Mouse (Mus musculus) gastrocnemius, adult 8-10 months (tissue): ENCODE data around the gene Garnl3. TPM values are rescaled to one million over a fixed set of nuclear protein-coding genes. Genes with fewer than 3 reads are reported as not detected.
A peak's percentile ranks its signal among the peaks of the same experiment; 100 is the strongest.
"Not testable (repeated sequence)": the region's sequence is repeated elsewhere in the genome, so short reads cannot be mapped to it uniquely, and the experiment has no call there.

Experiments used
- DNase-seq, 2 experiments: peaks; one replicate each; pipeline ENCODE4 v3.0.0; 2022; ENCODE audit warnings: low spot score in 2 of 2
- total RNA-seq, 4 experiments: library from RNA; stranded (reverse); gene quantifications; 2 replicates each; pipeline ENCODE4 v1.2.4; 2022

Gene Garnl3
- total RNA-seq, 4 experiments from 2014 or later, result 0.32 to 1.1 (median 0.99) TPM; not detected in 1

DNA sequence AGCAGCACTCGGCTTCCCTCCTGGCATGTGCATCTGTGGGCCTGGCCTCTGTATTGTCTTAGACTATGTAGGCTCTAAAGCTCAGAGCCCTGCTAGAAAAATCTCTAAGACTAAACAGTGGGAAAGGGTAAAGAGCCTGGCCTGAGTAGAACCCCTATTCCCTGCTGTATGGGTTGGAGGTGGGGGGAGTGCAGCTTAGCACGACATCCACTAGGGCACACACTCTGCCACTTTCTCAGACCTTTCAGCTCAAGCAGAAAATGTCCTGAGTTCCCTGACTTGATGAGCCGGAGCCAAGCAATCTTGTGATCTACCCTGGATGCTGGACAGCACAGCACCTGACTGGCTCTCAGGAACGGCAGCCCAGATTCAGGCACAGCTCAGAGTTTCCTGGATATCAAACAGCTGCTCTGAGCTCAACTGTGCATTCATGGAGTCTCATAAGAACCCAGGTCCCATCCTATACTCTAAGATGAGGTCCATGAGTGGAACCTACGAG, 24.9 kb upstream of the Garnl3 start:
- peak in 1 of 2 experiments; percentile 67 for DNase-seq

DNA sequence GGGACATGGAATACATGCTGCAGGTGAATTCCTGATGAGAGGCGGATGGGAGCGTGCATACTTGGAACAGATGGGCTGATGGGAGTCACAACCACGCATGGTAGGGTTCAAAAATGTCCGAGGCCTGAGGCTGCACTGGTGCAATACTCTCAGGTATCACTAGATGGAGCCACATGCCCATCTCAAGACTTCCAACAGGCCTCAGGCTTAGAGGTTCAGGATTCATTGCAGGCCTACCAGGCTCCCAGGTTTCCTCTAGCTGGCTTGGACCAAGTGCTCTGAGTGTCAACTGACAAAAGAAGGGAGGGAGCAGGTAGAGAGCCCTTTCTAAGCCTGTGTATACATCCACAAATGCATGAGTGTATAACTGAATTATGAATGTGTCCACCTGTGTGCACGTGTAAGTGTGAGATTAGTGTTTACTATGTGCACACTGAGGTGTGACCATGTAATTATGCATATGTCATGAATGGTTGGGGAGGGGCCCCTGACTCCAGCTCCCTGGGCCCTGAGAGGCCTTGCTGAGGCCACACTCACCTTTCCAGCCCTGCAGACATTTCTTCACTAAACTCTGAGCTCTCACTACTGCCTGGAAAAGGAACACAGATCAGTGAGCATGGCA, 23.4 kb upstream of the Garnl3 start:
- DNase-seq, result peak; percentile 67 to 71

DNA sequence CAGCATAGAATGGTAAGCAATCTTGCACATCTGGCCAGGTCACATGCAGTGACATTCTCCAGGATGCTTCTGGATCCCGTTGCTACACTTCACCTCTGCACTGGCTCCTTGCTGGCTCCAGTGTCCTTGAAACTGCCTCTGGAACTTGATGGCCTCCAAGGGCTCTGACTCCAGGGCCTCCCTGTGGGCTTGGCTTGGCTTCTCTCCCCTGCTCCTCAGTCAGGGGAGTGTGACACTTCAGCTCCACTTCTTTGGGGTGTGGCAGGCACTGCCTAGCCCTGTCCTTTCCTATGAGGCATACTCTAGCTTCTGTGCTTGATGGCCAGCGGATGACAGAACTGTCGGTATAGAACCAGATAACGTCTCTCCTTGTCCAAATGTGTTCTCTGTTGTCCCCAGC, 15.5 kb upstream of the Garnl3 start:
- DNase-seq, result no peak

DNA sequence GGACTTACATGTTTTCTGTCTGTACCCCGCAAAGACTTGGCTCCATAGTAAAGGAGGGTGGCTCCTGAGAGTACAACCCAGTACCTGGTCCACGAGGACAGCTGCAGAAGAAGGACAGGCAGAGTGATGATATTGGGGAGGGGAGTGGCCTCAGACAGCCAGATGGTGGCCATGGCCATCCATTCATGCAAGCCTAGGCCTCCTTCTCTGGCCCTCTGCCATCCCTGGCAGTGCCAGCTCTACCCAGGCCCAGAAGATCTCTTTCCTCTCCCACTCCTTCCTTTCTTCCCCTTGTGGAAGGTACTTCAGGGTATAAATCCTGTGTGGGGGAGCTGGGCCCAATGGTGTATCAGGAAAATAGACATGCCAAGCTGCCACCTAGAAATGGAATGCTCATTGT, 11.8 kb upstream of the Garnl3 start:
- no peak for DNase-seq

DNA sequence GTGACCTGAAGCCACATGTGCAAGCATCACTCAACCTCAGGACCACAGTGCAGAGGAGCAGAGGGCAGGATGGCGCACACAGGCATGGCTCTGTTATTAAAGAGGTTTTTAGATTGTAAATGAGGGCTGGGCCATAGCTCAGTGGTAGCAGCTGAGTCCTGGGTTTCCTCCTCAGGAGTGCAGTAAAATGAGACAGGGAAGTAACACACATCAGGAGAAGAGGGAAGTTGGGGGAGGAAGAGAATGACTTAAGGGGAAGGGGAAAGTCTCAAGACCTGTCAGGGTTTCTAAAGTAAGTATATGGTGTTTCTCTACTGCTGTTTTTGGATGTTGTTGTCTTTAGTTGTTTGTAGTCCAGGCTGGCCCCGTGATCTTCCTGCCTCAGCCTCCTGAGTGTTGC, 7.0 kb upstream of the Garnl3 start:
- DNase-seq, result no peak

GRCm38 (mm10) chr2:33137731-33138130, 6.3 kb upstream of the Garnl3 start:
- no peak for DNase-seq

DNA sequence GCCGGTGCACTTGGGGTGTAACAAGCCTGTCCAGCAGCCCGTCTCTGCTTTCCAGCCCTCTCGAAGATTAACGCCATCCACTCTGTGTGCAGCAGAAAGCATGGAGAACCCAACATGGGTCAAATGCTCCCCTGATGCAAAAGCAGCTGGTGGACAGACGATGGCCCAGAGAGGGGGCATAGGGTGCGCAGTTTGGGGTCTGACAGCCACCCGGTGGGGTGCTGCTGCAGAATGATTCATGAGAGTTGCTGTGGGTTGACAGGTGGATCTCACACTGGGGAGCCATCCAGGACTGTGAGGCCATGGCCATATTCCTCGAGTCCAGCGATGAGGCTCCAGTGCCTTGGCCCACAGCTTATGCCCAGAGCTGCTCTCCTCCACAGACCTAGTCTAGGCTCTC, 5.8 kb upstream of the Garnl3 start:
- no peak for DNase-seq

DNA sequence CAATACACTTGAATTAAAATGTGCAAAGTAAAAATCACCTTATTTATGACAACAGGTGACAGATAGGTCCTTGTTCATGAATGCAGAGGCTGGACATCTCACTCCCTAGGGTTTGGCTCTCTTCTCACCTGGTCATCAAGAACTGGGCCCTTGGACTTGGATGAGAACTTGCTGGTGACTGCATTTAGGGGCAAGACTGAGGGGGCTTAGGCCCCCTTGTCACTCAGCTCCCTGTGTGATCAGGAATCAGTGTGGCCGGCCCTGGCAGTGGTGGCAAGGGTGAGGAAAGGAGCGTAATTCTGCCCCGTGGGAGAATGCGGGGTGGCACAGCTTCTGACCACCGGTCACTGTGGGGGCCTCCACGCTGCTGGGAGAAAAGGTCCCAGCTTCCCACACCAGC, 4.9 kb upstream of the Garnl3 start:
- DNase-seq, result no peak

- DNase-seq, result no peak
Measured at GRCm38 (mm10) chr2:33134766-33135490, 3.5 kb upstream of the Garnl3 start.

GRCm38 (mm10) chr2:33132306-33132705, 852 bp upstream of the Garnl3 start:
- no peak for DNase-seq

DNA sequence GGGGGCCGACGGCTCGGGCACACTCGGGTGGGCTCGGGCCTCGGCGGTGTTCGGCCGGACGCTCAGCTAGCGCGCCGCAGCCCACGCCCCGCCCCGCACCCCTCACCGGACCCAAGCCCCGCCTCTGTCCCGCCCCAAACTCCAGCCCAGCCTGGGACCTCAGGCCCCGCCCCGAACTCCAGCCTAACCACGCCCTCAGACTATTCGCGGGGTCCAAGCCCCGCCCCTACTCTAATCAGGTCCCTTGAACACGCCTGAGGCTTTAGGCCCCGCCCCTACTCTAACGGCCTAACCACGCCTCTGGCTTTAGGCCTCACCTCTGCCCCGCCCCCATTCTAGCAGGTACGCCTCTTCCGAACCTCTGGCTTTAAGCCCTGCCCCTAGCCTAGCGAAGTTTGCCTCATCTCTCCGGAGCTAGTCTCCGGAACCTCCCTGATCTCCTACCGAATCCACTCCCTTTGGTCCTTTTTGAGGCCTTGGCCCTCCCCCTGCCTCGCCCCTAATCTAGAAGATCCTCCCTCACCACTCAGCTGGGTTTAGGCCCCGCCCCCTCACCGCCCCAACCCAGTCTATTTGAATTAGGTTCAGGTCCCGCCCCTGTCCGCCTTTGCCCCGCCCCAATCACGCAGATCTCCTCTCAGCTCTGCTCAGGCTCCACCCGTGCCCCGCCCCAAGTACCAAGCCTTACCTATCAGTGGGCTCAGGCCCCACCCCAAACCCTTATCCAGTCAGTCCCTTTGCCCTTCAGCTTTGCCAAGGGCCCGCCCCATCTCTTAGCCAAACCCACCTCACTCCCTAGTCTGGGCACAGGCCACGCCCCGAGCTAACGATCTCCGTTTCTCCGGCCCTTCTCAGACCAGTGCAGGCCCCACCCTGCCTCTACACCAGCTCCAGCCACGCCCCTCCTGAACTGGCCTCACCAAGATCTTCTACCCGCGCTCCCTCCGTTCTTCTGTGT, 649 bp downstream of the Garnl3 start:
- peak; percentile 98 for DNase-seq

DNA sequence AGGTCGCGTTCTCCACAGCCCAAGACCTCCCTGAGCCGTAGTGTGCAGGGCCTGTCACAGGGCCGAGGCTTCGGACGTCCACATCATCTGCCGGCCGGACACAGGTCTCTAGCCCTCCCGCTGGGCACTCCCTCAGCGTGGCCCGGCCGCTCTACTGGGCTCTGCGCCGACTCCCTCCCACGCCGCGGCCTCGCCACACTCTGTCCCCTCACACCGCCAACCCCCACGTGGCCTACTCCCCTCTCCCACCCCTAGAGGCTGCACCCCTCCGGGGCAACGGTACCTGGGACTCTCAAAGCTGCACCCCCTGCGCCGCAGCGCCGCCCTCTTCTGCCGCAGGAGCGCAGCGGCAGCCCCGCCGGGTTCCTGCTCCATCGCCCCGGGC, 1.3 kb downstream of the Garnl3 start:
- DNase-seq, result no peak

DNA sequence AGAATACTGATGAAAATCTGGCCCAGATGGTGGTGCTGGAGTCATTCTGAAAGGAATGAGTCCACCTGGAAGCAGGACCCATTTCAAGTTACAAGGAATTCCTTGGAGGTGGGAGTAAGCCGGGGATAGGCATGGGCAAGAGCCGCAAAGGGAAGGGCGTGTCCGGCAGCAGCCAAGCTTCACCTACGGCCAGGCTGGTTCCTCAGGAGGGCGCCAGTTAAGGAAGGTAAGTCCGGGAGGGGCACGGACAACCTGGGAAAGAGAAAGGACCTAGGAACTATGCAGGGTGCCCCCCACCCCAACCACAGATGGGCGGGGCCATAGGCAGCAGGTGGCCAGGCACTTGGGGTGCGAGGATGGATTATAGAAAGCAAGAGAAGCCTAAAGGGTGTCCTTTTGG, 1.8 kb downstream of the Garnl3 start:
- no peak for DNase-seq

DNA sequence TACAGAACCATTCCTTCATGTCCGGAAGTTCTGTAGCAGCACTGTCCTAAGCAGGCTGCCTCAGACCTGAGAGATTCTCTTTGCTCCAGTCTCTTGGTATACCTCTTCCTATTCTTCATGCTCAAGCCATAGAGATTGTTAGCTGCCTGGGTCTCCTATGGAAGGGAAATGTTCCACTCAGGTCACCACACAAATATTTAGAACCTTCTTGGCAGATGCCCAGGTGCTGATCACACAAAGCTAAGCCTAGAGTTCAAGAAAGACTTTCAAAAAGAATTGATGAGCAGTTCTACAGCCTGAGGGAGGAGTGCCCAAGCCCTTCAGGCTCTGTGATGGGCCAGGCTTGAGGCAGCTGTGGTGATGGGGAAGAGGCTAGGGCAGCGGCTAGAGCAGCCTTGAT, 2.4 kb downstream of the Garnl3 start:
- no peak for DNase-seq

- DNase-seq, result no peak
Measured at GRCm38 (mm10) chr2:33127271-33127670, 4.2 kb downstream of the Garnl3 start.

DNA sequence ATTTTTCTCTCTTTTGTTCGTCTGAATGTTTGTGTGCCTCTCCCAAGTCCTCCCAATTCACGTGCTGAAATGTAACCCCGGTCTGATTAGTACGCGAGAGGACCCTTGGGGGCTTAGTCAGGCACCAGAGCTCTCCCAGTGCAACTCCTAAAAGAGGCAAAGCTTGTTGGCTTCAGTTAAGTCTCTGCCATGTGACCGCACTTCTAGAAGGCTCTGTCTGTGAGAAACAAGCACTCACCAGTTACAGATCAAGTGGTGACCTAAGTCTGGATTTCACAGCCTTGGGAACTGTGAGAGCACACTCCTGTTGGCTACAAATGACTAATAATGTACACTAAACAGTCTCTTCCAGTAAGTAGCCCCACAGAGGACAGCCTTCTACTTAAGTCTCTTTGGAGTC, 8.6 kb downstream of the Garnl3 start:
- no peak for DNase-seq

GRCm38 (mm10) chr2:33100536-33100935, 30.9 kb downstream of the Garnl3 start:
- no peak for DNase-seq

DNA sequence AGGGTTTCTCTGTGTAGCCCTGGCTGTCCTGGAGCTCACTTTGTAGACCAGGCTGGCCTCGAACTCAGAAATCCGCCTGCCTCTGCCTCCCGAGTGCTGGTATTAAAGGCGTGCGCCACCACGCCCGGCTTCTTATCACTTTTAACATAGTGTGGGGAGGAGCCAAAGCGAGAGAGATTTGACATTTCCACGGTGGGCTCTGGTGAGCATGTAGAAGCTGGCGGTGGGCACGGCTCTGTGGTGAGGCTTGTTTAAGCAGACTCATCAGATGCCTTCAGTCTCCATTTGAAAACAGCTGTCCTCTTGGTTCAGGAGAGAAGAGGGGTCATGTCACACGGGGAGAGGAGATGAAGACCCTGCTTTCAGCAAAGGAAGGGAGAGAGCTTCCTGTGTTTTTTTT, 34.1 kb downstream of the Garnl3 start:
- DNase-seq, result not testable (repeated sequence)

DNA sequence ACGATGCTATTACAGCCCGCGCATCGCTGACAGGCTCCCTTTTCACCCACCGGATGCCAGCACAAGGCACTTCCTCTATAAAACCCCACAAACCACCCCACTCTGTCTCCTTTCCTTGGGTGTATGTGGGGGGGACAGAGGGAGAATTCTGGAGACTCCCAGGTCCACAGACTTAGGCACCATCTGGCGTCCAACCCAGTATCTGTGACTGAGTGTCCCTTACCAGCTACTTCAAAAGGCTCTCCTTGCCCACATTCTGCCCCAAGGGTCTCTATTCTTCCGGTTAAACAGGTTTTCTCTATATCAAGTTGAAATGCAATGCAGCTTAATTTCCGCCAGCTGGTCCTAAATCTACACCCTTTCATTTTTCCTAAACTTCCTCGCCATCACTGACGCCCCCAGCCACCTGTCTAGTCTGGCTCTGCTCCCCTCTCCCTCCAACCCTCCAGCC, 36.2 kb downstream of the Garnl3 start:
- no peak for DNase-seq

DNA sequence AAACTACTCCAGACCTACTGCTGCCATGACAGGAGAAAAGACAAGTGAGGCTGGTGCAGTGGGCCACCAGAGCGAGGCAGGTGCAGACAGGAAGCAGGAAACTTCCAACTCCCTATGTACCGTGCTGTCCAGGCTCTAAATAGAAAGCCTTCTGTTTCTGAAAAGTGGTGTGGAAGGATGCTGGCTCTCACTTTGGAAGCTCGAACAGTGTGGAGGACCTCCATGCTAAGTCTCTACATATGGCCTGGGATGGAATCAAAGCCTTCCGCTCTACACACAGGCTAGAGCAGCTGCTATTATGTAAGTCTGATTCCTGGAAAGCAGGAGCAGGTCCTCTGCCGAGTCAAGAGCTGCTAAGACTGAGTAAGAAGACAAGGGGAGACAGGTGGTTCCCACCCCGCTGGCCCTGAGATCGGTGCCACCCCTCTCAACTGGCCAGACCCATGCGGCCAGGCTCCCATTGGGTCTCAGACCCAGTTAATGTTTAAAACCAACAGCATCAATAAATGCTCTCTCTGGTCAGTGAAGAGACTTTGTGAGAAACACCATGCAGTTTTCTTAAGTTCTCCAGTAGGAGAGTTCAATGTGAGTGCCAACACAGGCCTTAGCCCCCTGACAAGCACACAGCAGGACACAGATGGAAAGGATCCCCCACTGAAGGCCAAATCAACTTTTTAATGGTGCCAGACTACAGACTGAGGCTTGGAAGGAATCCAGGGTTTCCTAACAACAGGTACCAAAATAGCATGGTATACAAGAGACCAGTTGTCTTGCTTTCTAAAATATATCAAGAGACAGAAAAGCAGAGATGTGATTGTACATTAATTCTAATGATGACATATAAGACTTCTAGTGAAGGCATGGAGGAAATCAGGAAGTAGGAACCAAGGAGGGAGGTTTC, 40.6 kb downstream of the Garnl3 start:
- DNase-seq, result no peak

DNA sequence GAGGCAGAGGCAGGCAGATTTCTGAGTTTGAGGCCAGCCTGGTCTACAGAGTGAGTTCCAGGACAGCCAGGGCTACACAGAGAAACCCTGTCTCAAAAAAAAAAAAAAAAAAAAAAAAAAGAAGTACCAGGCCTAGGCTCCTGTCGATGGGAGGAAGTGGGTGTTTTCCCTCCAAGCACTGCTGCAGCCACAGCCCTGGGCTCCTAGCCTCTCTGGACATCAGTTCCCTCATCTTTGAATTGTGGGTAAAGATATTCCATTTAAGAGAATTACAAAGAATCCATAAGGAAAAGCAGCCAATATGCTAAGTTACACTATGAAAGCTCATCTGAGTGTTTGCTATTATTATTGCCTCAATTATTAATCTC, 41.4 kb downstream of the Garnl3 start:
- not testable (repeated sequence) for DNase-seq
